Mouse (Mus musculus): ENCODE results near the gene Nckap5. TPM values are rescaled to one million over a fixed set of nuclear protein-coding genes. Genes with fewer than 3 reads are reported as not detected.

Nckap5 gene
- total and polyA plus RNA-seq, 3 experiments: not detected

DNA sequence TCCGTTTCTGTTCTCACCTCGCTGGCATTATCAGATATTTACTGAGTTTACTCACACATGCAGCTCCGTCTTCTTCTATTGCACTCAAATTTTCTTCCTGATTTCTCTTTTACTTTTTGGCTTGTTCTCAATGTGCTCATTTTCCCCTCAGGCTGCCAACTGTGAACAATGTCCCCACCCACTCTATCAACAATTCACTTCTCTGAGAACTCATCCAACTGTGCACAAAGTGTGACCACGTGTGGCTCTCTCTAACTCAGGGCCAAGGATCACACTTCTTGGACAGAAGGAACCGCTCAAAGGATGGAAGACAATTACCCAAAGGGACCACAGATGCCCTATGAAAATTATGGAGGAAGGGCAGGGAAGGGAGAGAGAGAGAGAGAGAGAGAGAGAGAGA, 707.5 kb downstream of the Nckap5 start:
- no peak for DNase-seq (ENCODE audit: extremely low read depth)
- H3K9me3 ChIP-seq (replicated peaks; ENCODE audit: low read length): peaks cover 75% of the 10 kb centered on the region
- no peak overlapping the region for H3K27ac ChIP-seq (ENCODE audit: insufficient read depth, low read depth)
- in situ Hi-C loops (cut with MboI; ENCODE audit: low pct_ligation_motif_present, low pct_unique_long_range_greater_than_20kb, low sequenced_read_pairs): no loop called here
- no peaks in the 10 kb centered on the region for H3K79me2 ChIP-seq (replicated peaks; ENCODE audit: control insufficient read depth, extremely low read depth, insufficient read depth, poor library complexity, severe bottlenecking)
- H3K27me3 ChIP-seq (replicated peaks): no peaks in the 10 kb centered on the region
- no peak overlapping the region for H3K4me2 ChIP-seq (ENCODE audit: insufficient read depth, low read depth, poor library complexity, severe bottlenecking)
- H3K4me1 ChIP-seq (ENCODE audit: control insufficient read depth in 1 of 2, insufficient read depth in 2 of 2): no peaks in the 10 kb centered on the region
- H3K9ac ChIP-seq (ENCODE audit: insufficient read depth, low read depth): no peak overlapping the region
- dilution Hi-C loops (cut with MboI; ENCODE audit: extremely low pct_ligation_motif_present, extremely low pct_unique_long_range_greater_than_20kb, low sequenced_read_pairs): no loop called here
- H3K4me3 ChIP-seq (replicated peaks in 1 of 3; ENCODE audit: low read depth in 2 of 3, low read length in 2 of 3, poor library complexity in 1 of 3): no peak overlapping the region
- H3K36me3 ChIP-seq (replicated peaks in 1 of 2; ENCODE audit: control insufficient read depth in 1 of 2, insufficient read depth in 1 of 2, low read length in 1 of 2): no peaks in the 10 kb centered on the region
- TF ChIP-seq JUND (conservative IDR thresholded peaks at IDR 0.05; ENCODE audit: low read depth, low read length) (no peak), MAFK (IDR thresholded peaks at IDR 0.05; ENCODE audit: insufficient replicate concordance, low read length) (no peak)

DNA sequence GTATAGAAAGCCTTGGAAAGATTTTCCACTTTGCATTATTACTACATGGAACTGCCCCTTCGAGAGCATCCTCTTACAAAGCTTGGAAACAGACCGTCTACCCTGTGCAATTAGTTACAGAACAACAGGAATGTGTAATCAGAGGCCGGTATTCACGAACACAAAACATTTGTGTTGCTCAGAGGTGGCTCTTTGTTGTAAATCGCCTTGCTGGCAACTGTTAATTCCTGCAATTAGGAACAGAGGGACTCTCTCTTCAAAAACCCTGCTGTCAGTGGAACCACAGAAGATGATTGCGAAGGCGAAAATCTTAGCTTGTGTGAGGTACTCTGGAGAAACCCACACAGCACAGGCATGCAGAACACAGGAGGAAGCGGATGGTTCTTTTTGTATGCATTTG, 710.1 kb downstream of the Nckap5 start:
- Histone ChIP-seq H3K27me3 (replicated peaks) (no peaks in the 10 kb centered on the region), H3K79me2 (replicated peaks; ENCODE audit: control insufficient read depth, extremely low read depth, insufficient read depth, poor library complexity, severe bottlenecking) (no peaks in the 10 kb centered on the region), H3K4me3 (replicated peaks in 1 of 3; ENCODE audit: low read depth in 2 of 3, low read length in 2 of 3, poor library complexity in 1 of 3) (no peak overlapping the region), H3K9ac (ENCODE audit: insufficient read depth, low read depth) (no peak overlapping the region), H3K4me1 (ENCODE audit: control insufficient read depth in 1 of 2, insufficient read depth in 2 of 2) (no peaks in the 10 kb centered on the region), H3K36me3 (replicated peaks in 1 of 2; ENCODE audit: control insufficient read depth in 1 of 2, insufficient read depth in 1 of 2, low read length in 1 of 2) (no peaks in the 10 kb centered on the region), H3K27ac (ENCODE audit: insufficient read depth, low read depth) (no peak overlapping the region), H3K4me2 (ENCODE audit: insufficient read depth, low read depth, poor library complexity, severe bottlenecking) (no peak overlapping the region), H3K9me3 (replicated peaks; ENCODE audit: low read length) (peaks cover 77% of the 10 kb centered on the region)
- in situ Hi-C loops (cut with MboI; ENCODE audit: low pct_ligation_motif_present, low pct_unique_long_range_greater_than_20kb, low sequenced_read_pairs) (no loop called here), dilution Hi-C loops (cut with MboI; ENCODE audit: extremely low pct_ligation_motif_present, extremely low pct_unique_long_range_greater_than_20kb, low sequenced_read_pairs) (no loop called here)
- DNase-seq (ENCODE audit: extremely low read depth): no peak
- no peak for TF ChIP-seq RAD21 (IDR thresholded peaks at IDR 0.05; ENCODE audit: low read depth, low read length)
- TF ChIP-seq KAT2A (IDR thresholded peaks at IDR 0.05; ENCODE audit: insufficient replicate concordance, low read length): no peak
- TF ChIP-seq GABPA (IDR thresholded peaks at IDR 0.05; ENCODE audit: insufficient replicate concordance, low read depth, low read length): no peak
- no peak for TF ChIP-seq BHLHE40 (IDR thresholded peaks at IDR 0.05; ENCODE audit: low read depth, low read length)
- TF ChIP-seq ETS1 (conservative IDR thresholded peaks at IDR 0.05; ENCODE audit: low read depth, low read length): no peak
- no peak for TF ChIP-seq CHD1 (IDR thresholded peaks at IDR 0.05; ENCODE audit: low read depth, low read length)
- no peak for TF ChIP-seq NELFE (IDR thresholded peaks at IDR 0.05; ENCODE audit: low read depth, low read length)
- TF ChIP-seq ZMIZ1 (IDR thresholded peaks at IDR 0.05; ENCODE audit: low read depth, low read length): no peak
- no peak for TF ChIP-seq SIN3A (IDR thresholded peaks at IDR 0.05; ENCODE audit: low read length)
- no peak for TF ChIP-seq CHD2 (IDR thresholded peaks at IDR 0.05; ENCODE audit: low read length)
- no peak for TF ChIP-seq ZC3H11A (IDR thresholded peaks at IDR 0.05; ENCODE audit: low read depth, low read length)
- TF ChIP-seq MAFK (IDR thresholded peaks at IDR 0.05; ENCODE audit: insufficient replicate concordance, low read length): no peak

DNA sequence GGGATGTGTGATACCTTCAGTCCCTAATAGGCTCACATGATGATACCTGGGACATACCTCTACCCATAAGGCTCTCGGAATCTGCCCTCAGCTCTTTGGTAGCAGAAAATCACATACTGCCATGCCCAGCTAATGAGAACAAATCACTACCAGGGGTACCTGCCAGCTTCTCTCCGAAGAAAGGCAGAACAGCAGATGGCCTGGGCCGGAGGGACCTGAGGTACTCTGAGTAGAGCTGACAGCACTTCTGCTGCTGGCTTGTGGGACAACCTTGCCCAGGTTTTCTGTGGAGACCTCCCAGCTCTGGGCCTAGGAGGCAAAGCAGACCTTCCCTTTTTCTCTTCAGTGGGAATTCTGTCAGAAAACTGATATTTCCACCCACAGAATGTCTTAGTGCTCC, 714.6 kb downstream of the Nckap5 start:
- dilution Hi-C loops (cut with MboI; ENCODE audit: extremely low pct_ligation_motif_present, extremely low pct_unique_long_range_greater_than_20kb, low sequenced_read_pairs) (no loop called here), in situ Hi-C loops (cut with MboI; ENCODE audit: low pct_ligation_motif_present, low pct_unique_long_range_greater_than_20kb, low sequenced_read_pairs) (no loop called here)
- DNase-seq (ENCODE audit: extremely low read depth): no peak
- Histone ChIP-seq H3K27me3 (replicated peaks) (no peaks in the 10 kb centered on the region), H3K9ac (ENCODE audit: insufficient read depth, low read depth) (no peak overlapping the region), H3K79me2 (replicated peaks; ENCODE audit: control insufficient read depth, extremely low read depth, insufficient read depth, poor library complexity, severe bottlenecking) (no peaks in the 10 kb centered on the region), H3K4me1 (ENCODE audit: control insufficient read depth in 1 of 2, insufficient read depth in 2 of 2) (no peaks in the 10 kb centered on the region), H3K27ac (ENCODE audit: insufficient read depth, low read depth) (no peak overlapping the region), H3K36me3 (replicated peaks in 1 of 2; ENCODE audit: control insufficient read depth in 1 of 2, insufficient read depth in 1 of 2, low read length in 1 of 2) (no peaks in the 10 kb centered on the region), H3K4me3 (replicated peaks in 1 of 3; ENCODE audit: low read depth in 2 of 3, low read length in 2 of 3, poor library complexity in 1 of 3) (no peak overlapping the region), H3K9me3 (replicated peaks; ENCODE audit: low read length) (peaks cover 62% of the 10 kb centered on the region), H3K4me2 (ENCODE audit: insufficient read depth, low read depth, poor library complexity, severe bottlenecking) (no peak overlapping the region)
- TF ChIP-seq ELF1 (IDR thresholded peaks at IDR 0.05; ENCODE audit: low read depth, low read length) (no peak), KAT2A (IDR thresholded peaks at IDR 0.05; ENCODE audit: insufficient replicate concordance, low read length) (no peak), BHLHE40 (IDR thresholded peaks at IDR 0.05; ENCODE audit: low read depth, low read length) (no peak), SMC3 (IDR thresholded peaks at IDR 0.05; ENCODE audit: low read depth, low read length) (no peak), ZMIZ1 (IDR thresholded peaks at IDR 0.05; ENCODE audit: low read depth, low read length) (no peak), ZNF384 (IDR thresholded peaks at IDR 0.05; ENCODE audit: low read depth, low read length) (no peak), JUND (conservative IDR thresholded peaks at IDR 0.05; ENCODE audit: low read depth, low read length) (no peak), CHD2 (IDR thresholded peaks at IDR 0.05; ENCODE audit: low read length) (no peak), MAFK (IDR thresholded peaks at IDR 0.05; ENCODE audit: insufficient replicate concordance, low read length) (no peak)
